Mouse (Mus musculus): ENCODE measurements around the gene Sem1. TPM values are rescaled to one million over a fixed set of nuclear protein-coding genes. Genes with fewer than 3 reads are reported as not detected.
"Not testable (repeated sequence)": the region's sequence is repeated elsewhere in the genome, so short reads cannot be mapped to it uniquely, and the experiment has no call there.

Sem1 gene
- total RNA-seq (2021) = 68.9 and 78.3 TPM in 2 replicates
- long read RNA-seq, transcript Sem1-201 (3 exons, 1,472 nt) = major isoform, 131 of 155 reads
- long read RNA-seq, partial matches to known transcripts = 21 of 155 reads
- long read RNA-seq, other reads (novel, unspliced or antisense) = 2 of 155 reads

DNA sequence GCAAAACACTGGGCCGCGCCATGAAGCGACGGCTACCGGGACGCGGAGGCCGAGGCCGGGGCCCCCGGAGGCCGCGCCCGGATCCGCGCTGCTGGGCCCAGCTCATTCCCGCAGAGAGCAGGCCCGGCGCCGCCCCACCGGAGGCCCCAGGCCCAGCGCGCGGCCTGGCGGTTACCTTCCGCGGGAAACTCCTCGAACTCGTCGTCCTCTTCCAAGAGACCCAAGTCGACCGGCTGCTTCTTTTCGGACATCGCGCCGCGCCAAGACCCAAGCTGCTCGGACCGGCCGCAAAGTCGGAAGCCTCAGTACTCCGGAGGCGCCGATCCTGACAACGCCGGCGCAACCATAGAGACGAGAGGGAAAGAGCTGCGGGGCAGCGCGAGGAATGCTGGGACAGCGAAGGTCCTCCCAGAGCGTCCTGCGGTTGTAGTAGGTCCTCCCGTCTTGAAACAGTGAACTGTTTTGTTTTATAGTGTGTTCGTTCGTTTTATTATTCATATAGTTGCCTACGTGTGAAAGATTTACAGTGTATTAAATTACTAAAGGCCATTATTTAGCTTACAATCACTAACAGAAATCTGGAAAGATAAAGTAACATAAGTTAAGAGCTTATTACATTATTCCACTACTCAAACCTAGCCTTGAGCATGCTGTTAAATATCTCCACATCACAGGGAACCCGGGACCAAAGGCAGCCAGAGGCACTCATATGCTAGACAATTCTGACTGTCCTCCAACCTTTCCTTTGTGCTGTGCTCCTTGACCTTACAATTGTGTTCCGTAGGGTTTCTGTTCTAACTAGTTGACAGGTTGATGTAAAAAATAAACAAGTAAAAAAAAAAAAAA lies at the start of gene Sem1:
Gene Sem1, minus strand, starts transcription at position 360 of the 846 bp plus-strand sequence.
- peak; percentile 90 for DNase-seq

DNA sequence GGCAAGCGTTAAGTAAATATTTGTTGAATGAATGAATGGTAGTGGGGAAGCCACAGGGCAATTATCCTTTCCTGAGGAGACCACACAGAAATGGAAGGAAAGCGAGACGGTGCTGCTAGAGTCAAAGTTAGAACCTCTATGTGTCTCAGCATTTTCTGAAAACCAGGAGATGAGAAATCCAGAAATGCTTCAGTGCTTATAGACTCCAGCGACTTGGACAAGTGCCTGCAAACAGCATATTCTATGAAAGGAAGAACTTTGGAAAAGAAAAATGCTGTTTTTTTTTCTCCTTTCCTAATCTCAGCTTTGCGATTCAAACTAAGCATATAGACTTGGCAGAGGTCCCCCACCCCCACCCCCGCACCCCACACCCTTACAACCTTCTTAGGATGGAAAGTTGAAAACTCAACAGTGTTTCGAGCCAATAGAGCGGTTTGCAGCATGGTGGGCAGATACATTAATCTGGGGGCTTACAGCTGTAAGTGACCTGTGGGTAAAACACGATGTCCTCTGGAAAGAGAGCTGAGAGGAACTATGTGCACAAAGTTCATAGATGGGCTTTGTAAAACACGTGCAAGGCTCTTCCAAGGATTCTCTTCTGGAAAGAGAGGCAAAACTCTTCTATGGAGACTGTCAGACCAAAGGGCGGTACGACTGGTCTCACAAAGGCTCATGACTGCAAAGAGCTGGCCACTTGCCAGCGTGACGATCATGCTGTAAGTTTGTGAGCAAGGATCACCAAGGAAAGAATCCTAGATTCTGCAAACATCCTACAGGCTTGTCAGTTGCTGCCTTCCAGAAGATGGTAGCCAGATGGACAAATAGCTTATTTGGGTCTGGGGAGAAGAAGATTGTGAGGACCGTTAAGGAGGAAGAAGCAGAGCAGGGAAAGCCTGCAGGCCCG lies 44.6 kb upstream of the Sem1 start:
- DNase-seq = peak; percentile 47

DNA sequence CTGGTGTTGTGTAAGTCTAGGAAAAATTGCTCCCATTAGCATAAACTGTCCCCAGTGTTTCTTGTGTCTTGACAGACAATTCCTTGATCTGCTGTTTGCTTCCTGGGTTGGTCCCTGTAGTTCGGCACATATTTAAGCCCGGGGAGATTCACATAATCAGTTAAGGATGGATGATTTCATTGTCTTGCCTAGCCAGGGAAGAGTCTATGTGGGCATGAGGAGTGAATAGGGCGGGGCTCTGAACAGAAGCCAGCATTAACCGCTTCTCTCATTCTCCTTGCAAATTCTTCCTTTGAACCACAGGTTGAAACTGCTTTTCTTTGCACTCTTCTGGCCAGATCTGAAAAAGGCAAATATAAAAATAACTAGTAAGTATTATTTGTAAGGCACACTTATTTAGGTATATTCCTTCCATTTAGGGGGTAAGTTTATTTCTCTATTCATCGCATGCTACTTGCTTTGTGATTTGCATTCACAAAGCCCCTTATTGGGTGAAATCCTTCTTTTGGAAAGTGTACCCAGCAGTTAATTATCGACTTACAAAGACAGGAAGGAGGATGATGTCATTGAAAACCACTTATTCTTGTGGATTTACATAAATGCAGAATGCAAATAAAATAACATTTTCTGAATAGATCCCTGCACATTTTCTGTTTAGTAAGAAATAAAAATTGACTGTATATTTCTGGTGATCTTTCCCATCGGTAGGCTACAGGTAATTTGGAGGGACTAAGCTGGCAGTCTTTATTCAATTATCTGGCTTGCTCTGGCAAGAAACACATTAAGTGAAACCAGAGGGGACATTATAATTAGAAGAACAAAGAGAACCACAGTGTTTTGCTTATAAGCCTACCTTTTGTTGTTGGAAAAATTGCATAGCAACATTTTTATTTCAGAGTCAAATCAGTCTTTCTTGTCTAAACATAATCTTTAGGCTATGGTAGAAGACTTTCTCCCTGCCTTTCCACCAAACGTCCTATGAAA lies 25.4 kb upstream of the Sem1 start:
- DNase-seq = no peak

DNA sequence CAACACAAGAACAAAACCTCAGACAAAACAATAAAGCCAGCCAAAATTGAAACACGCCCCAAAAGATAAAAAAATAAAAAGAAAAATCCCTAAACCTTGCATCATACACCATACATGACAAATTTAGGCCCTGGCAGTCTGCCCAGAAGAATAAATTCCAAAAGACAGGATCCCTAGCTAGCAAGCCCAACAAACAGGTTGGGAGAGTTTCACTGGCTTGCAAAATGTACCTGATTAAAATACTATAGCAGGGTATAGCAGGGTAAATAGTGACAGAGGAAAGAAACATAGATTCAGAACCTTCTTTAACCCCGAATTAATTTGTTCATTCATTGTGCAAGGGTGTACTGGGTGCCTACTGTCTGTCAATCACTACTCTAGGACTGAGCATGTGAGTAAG lies 7.8 kb upstream of the Sem1 start:
- peak; percentile 32 for DNase-seq

DNA sequence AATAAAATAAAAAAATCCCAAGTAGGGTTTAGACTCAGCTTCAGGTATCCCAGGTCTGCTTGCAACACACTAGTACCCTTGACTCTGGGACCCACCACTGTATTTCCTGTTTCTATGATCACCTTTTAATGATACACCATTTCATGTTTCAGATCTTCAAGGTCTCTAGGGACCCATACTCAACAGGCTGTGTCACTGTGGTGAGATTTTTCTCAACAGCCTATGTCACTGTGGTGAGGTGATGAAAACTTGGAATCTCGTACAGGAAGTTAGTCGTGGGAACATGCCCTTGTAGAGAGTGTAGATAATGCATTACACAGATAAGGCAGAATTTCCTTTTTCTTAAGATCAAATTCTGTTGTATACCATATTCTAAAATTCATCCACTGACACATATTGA lies 3.4 kb upstream of the Sem1 start:
- DNase-seq = no peak

DNA sequence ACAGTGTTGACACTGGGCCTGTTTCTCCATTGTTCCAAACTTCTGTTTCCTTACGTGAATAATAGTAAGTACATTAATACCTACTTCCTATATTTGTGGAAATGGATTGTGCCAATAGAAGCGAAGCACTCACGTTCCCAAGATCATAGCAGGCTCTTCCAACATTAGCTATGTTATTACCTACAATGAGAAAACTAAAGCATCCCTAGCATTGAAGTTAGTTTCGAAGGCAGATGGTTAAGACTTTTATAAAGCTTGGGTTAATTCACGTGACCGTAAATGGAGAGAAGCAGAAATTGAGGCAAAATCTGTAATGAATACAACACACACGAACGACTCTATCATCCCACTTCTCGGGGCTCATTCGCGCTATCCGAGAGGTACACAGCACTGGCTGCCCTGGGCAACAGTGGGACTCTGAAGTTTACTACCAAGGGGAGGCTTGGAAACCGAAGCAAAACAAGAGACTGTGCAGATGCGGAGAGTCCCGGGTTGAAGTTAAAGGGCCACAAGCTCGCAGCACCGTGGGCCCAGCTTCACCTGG lies 650 bp downstream of the Sem1 start:
- DNase-seq = no peak

DNA sequence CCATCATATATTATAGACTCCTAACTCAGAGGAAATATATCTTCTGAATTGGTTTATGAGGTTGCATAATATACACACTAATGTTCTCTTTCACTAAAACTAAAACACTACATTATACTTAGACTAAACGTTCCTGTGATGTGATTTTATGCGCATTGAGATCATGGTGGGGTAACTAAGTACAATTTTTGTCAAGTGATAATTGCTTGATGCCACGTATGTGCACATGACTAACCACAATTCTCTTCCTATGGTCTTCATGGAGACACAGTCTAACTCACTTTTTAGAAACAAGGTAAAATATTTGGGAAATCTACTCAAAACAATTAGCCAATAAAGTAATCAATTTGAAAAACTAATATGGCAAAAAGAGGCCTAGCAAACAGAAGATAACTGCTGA lies 1.2 kb downstream of the Sem1 start:
- DNase-seq = no peak

DNA sequence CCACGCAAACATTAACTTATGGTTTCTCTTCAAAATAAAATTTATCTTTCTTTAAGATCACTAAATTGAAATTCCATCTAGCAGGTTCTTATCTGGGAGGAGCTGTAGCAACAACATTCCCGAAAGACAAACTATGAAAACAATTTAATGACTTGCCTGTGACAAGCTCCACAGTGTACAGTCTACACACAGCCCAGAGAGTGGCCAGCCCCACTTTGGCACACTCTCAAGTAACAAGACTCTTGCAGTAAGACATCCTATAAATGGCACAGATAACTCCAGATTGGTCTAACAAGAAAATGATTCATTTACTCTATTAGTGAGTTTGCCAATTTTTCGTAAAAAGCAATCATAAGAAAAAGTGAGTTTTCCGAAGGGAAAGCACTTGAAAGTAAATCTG lies 2.7 kb downstream of the Sem1 start:
- DNase-seq = no peak

DNA sequence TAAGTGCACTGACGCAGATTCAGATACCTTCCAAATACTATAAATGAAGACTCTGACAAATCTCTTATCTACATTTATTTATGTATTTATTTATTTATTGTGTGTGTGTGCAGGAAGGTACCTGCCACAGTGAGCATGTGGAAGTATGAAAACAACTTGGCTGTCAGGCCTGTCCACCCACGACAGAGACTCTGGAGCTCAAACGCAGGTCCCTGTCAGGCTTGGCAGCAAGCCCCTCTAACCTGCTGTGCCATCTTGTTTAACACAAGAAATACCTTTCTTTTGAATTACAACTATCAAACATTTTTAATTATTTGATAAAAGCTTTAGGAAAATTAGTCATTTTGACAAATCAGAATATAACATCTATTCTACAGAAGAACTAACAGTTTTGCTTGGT lies 10.0 kb downstream of the Sem1 start:
- no peak for DNase-seq

DNA sequence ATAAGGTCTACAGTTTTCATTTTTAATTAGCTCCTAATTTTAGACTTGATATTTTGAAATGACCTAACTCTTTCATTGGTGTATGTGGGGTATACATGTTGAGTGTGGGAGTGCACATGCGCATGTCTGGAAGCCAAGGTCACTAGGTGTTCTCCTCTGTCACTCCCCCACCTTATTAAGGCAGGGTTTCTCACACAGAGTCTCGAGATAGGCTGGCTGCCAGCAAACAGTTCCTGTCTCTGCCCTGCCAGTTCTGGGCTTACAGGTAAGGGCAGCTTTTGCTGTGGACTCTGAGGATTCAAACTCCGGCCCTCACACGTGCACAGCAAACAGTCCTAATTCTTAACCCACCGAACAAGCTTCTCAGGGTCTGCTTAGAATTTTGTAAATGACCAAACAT lies 14.8 kb downstream of the Sem1 start:
- peak; percentile 5 for DNase-seq

DNA sequence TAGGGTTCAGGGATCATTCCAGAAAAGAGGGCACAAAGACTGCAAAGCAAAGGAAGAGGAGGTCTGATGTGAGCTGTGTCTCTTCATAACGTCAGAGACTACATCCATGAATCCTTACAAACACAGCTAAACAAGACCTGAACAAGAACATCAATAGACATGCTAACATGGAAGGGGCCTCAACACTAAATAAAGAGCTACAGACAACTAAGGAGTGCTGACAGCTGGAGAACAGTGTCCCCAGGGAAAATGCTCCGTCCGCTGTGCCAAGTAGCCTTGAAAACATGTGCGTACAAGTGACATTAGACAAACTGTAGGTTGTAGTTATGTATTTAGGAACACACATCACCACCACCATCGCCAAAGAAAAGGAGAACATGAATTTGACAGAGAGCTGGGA lies 15.7 kb downstream of the Sem1 start:
- DNase-seq = no peak

DNA sequence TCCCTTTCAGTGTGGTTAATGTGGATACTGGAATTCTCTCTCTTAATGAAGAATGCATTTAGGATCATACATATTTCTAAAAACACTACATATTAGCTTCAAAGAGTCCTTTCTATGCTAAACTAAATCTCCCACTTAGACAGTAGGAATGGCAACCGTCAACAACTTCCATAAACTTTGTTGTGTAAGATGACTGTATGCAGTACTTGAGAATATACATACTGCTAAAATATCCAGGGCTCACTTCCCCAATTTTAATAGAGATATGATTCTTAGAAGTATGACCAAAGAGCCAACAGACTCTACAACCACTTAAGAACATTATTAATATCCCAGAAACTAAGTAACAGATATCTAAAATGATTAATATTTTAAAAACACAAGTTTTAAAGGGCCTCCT lies 20.8 kb downstream of the Sem1 start:
- DNase-seq = no peak

DNA sequence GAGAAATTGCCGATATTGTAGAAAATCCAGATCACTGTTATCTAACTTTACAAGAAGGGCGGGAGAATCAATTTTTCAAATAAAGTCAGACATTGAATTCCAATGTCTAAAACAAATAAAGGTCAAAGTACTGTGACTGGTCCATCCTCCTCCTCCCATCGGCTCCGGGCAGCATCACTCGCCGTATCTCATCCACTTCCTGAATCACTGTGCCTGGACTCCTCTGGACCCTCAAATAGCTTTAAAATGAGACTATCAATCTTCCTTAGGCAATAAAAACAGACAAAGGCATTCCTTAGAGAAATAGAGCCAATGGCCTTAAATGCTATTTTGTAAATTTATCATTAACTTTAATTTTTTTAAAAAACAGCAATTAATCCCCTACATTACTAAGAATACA lies 26.5 kb downstream of the Sem1 start:
- DNase-seq = no peak

DNA sequence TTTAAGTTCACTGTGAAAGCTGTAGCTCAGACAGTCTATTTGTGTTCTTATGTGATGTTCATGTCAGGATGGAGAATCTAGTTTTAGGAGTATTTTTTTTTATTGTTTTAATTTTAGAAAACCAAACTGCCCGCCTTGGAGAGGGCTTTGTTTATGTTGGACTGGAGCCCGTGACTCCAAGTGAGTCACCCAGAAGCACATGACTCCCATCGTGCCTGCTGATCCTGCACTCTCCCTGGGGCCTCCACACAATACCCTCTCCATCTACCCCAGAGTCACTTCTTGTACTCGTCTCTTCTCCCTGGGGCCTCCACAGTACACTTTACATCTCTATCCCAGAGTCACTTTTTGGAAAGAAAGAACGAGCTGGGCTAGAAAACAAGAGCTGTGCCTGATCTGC lies 30.5 kb downstream of the Sem1 start:
- peak; percentile 31 for DNase-seq

DNA sequence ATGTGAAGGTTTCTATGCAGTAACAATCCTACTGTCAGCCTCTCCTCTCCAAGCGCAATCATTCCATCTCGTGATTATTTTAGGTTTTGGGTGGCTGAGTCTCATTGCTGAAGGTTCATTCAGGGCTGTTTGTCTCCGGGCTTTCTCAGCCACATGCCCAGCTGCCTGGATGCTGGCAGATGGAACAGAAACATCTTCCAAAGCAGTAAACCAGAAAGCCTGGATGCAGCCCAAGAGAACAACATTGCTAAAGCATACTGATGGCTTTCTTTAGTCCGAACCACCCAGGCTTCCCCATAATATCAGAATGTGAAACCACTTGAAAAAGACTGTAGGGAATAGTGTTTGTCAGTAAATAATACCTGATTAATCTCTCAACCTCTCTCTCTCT lies 34.2 kb downstream of the Sem1 start:
- no peak for DNase-seq

DNA sequence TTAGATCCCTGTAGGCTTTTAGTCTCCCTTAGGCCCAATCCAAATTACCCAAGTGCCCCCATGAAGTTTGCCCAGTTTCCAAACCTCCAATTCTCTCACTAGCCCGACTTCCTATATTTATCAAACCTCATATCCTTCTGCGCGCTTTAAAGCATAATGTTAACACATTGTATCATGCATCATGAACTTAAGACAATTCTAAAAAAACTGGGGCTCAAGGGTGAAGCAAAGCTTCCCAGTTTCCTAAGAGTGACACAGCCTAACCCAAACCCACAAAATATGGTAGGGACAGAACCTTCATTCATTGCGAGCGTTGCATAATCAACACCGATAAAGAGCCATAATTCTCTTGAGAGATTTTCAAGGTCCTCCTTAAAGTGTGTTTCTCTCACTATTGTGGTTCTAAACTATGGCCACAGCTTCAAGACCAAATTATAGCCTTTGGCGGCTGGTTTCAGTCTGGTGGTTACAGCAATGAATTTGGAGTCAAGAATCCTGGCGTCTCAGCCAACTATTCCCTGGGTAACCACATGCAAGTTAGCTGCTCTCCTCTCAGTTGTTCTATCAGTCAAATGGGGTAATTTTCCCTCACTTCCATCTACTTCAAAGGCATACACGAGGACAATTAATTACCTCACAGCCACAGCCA lies 34.7 kb downstream of the Sem1 start:
- DNase-seq = no peak

DNA sequence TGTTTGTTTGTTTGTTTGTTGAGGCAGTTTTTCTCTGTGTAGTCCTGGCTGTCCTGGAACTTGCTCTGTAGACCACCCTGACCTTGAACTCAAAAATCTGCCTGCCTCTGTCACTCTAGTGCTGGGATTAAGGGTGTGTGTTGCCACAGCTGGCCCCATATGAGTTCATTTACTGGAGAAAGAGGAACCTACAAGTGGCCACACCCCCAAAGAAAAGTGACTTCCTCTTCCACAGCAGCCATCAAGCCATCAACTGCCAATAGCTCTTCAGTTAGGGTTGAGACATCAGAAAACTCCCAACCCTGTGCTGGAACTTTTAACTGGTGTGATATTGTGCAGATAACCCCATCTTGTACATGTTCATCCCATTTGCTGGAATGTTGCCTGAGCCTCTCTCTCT lies 36.3 kb downstream of the Sem1 start:
- no peak for DNase-seq

DNA sequence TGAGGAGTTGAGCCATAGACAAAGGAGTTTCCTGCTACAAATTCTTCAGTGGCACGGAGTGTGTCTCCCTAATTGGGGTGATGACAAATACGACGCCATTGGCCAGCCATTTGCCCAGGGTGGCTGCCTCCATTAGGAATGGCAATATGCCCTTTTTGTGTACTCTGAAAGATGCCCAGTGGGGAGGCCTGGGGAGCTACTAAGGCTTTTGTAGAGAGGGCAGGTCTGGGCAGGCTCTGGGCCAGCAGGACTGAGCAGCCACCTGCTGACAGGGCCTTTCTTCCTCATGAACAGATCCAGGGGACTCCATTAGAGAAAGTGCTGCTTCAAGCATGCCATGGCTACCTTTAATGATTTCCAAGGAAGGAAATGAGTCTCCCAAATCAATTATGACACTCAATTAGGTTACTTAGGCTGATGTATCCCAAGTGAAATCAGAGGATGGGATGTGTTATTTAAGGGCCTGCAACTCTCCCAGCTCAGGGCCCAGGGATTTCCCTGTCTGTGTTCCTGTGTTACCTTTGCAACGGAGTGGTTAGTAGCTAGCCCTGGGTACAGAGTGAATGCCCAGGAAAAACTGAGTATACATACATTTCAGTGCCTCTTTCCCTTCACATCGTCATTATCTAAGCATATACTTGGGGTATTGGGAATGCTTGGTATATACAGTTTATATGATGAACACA lies 41.5 kb downstream of the Sem1 start:
- no peak for DNase-seq

DNA sequence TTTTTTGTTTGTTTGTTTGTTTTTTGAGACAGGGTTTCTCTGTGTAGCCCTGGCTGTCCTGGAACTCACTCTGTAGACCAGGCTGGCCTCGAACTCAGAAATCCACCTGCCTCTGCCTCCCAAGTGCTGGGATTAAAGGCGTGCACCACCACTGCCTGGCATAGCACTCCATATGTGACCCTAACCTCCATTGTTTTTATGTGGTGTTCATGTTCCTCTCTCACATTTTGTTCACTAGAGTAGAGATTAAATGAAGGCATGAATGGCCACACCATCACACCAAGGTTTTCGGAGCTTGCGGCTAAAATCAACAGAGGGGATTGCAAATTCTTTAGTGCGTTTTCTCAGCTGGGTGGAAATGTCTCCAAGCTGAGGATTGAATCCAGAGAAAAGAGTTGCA lies 42.1 kb downstream of the Sem1 start:
- DNase-seq = not testable (repeated sequence)

Data from adrenal gland, postnatal 25 days (tissue).